Mouse (Mus musculus) lung, postnatal 10 days (tissue): ENCODE results near the gene Acvr1.

Experiments used
- DNase-seq: peaks from one replicate; pipeline ENCODE4 v3.0.0; 2021

Gene Acvr1

DNA sequence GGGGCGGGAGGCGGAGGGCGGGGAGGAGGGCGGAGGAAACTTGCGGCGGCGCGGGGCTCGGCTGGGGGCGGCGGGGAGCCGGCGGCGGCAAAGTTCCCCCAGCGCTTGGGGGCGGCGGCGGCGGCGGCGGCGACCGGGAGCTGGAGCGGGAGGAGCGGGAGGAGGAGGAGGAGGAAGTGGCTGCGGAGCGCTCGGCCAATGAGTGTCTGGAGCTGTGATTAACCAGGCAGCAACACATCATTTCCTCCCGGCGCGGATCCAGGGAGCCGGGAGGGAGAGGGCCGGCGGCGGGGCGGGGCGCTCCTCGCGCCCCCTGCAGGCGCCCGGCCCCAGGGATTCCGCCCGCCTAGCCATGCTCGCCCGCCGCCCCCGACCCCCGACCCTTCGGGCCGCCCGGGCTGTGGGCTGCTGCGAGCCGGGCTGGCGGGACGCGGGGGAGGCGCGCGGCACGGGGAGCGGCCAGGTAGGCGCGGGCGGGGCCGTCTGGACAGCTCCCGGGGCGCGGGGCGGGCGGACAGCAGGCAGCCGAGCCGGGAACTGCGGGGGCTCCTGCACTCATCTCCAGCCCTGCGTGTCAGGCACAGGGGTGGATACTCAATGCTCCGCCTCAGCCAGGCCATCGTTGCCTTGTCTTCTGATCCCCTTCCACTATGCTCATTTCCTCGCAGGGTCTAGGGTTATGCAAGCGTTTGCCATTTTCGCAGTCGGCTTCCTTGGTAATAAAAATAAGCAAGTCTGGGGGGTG lies at the start of gene Acvr1, which contains the start of gene Upp2:
Acvr1 (minus strand) TSS at position 92 of the 745 bp plus-strand sequence.
Upp2 (plus strand) TSS at position 233 of the 745 bp plus-strand sequence.
- DNase-seq, result peak; percentile 93

DNA sequence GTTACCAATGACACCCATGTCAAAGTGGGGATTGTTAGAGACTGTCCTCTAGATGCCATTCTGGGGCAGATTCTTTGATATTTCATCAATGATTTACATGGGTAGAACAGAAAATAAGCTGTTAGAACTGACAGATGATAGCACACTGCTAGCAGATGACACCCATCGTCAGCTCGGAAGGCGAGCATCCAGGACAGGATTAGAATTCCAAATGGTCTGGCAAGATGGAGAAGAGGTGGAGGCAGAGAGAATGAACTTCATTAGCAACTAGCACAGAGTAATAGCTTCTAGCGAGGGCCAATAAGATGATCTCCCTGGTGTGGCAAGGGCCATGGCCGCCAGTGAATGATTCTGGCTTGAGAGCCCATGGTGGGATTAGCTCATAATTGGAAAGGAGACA lies 48.8 kb upstream of the Acvr1 start:
- DNase-seq, result no peak

DNA sequence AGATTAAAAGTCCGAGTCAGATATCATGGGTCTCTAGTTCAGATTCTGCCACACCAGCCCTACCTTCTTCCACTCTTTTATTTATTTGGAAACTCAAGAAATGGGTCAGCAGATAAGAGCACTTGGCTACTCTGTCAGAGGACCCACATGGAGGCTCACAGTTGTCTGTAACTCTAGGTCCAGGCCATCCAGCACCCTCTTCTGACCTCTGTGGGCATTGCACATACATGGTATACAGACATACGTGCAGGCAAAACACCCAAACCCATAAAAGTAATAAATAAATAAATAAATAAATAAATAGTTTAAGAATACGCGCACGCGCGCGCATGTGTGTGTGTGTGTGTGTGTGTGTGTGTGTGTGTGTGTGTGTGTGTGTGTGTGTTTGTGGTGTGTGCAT lies 47.9 kb upstream of the Acvr1 start:
- no peak for DNase-seq

DNA sequence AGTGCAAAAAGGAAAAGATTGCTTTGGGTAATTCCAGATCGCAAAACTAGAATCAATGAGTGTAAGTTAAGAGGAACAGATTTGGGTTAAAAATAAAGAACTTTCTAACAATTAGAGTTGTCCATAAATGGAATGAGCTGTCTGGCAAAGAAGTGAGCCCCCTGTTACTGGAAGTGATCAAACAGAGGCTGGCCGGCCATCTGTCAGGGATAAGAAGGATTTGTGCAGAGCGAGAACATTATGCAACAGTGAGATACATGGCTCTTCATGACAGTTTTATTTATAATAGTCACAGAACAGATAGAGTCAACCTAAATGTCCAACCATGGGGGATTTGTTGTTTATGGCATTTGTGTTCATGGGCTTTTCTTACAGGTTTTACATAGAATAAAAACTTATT lies 46.8 kb upstream of the Acvr1 start:
- DNase-seq, result no peak

DNA sequence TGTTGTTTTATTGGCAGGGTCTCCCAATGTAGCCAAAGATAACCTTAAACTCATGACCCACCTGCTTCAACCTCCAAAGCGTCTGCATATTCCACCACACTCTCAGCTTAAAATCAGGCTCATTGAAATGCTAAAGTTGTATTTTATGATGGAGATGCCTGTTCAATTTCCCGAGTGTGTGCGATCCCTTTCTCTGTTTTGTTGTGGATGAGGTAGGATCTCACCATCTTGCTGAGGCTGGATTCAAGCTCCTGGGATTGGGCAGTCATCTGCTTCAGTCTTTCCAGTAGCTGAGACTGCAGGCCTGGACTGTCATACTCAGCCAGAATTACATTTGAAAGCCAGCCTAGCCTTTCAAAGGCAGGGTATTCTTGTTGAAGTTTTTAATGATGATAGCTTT lies 37.8 kb upstream of the Acvr1 start:
- DNase-seq, result no peak

DNA sequence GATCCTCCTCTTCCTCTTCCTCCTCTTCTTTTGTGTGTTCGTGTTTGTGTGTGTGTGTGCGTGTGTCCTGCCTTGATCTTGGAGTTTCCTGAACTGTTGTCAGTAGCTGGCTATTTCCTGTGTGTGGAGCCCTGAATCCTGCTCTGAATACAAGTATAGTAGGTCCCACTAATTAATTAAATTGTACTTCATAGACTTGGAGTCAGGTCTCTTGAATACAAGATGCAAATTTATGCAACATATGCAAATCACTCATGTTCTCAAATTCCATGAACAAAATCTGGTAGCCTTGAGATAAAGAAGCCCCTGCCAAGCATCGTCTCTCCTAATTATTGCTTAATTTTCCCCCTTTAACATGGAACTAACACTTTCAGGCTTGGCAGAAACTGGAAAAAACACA lies 36.4 kb upstream of the Acvr1 start:
- DNase-seq, result no peak

DNA sequence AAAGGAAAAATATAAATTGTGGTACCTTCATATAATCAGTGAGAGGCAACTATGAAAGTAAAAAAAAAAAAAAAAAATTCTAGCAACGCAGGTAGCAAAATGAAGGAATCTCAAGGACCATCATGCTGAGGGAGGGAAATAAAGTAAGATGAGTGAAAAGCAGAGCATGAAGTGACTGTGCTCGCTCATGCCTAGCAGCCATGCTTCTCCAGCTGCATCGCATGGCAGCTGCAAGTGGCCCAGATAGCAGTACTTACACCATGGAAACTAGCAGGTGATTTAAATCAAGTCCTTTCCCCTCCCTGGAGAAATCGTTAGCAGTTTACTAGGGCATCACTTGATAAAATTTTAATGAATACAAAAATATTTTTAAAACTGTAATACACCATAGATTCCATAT lies 34.4 kb upstream of the Acvr1 start:
- DNase-seq, result no peak

DNA sequence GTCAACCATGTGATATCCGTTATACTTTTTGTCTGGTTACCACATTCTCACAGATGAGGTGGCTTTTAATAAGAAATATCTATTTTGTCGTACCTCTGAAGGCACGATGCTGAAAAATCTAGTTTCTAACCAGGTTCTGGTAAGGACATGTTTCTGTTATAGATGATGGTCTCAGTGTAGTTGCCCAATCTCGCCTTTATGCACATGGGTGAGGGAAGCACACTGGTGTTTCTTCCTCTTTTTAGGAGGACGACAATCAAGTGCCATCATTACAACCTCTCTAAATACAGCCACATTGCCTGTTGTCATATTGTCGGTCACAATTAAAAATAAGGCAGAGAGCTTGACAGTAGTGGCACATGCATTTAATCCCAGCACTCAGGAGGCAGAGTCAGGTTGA lies 32.7 kb upstream of the Acvr1 start:
- DNase-seq, result no peak

DNA sequence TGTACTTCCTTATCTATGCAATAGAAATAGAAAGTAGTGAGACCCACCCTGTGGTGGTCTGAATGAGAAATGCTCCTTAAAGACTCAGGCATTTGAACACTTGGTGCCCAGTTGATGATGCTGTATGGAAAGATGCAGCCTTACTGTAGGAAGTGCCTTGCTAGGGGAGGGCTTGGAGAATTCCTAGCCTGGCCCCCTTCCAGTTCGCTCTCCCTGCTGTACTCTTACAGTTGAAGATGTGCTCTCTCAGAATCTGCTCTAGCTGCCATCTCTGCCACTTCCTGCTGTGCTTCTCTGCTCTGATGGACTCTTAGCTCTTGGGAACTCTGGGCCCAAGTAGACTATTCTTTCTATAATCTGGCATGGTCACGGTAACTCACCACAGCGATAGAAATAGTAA lies 30.6 kb upstream of the Acvr1 start:
- DNase-seq, result no peak

DNA sequence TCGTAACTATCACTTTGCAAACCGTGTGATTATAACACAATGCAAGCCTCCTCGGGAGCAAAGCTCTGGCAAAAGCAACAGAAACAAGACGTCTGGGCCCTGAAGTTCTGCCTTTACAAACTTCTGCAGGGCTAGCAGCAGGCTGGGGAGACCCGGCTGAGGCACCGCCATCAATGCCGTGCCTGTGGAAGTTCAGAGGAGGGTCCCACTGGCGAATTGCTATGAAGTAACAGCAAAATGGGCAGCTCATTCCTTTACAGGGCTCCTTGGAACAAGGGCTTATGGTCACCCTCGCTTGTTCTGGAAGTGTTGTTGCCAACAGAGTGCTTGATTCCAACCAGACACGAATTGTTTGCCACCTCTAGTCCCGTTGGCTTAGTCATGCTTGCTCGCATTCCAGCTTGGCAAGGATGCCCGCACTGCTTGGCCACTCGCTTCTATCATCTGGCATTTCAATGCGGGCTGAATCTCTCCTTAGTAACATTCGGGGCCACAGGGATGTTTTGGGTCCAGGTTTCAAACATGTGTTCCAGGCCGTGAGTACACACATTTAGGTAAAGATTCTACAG lies 29.9 kb upstream of the Acvr1 start:
- peak; percentile 14 for DNase-seq

DNA sequence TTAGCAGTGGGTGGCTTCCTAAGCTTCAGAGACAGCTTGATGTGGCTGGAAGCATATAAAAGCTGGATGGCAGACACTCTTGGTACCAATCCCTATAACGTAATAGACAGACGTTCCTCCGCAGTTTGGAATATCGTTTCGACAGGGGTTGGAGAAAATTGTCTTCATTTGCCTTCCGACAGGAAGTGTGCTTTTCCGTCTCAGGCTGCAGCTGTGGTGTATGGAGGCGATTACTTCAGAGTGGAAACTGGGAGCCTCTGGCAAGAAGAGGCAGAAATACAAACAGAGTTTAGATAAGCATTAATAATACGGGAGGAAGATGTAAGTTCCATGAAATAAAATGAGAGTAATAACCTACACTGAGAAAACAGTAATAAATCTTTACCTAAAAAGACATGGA lies 28.4 kb upstream of the Acvr1 start:
- DNase-seq, result peak; percentile 13

DNA sequence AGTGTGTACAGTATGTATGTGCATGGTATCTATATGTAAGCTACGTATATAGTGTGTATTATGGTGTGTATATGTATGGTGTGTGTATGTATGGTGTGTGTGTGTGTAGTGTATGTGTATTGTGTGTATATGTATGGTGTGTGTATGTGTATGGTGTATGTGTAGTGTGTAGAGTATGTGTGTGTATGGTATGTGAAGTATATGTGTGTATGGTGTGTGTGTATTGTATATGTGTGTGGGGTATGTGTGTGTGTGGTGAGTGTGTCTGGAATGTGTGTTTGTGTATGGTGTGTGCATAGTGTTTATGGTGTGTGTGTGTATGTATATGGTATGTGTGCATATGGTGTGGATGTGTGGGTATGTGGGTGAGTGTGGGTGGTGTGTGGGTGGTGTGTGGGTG lies 23.1 kb upstream of the Acvr1 start:
- no peak for DNase-seq

DNA sequence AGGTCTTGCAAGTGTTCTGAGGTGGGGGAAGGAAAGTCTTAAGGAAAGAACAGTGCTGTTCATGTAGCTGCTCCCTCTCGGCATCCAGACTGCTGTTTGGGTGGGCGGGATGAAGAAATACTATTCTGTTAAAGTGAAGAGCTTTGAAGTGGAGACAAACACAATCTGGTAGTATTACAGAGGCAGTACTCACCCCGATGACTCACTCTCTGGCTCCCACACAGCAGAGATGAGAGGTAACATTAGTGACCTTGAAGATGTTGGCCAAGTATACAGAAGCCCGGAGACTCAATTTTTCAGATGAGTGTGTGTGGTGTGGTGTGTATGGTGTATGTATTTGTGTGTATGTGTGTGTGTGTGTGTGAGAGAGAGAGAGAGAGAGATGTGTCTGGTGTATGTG lies 22.7 kb upstream of the Acvr1 start:
- peak; percentile 47 for DNase-seq

DNA sequence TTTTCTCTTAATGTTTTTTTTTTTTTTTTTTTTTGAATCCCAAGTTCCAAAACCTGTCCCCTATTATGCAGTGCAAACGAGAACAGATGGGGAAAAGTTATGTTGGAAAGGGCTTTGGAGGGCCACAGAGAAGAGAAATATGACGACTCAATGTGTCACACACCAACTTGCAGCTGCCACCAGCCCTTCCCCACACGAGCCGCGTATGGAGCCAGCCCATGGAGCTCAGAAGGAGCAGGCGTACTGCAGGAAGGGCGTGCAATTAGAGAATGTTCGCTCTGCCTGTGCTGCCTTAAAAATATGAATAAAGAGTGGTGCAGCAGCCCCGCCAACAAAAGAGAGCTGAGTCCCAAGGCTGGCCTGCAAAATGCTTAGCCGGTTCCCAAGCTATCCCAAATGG lies 19.4 kb upstream of the Acvr1 start:
- DNase-seq, result peak; percentile 41

DNA sequence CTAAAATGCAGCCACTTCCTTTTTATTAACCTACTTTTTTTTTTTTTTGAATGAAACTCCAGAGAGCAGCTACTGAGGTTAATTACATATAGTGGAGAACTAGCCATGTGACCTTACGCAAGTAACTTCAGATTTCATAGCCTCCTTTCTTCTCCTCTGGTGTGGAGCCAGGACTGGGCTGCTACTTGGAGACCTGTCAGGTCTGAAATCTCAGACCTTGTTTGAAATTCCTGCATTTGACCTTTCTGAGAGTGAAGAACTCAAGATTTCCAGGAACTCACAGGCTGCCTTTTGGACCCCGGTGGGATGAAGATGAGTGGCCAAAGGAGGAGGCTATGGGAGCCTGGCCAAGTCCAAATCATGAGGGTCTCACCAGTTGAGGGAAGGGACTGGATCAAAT lies 7.2 kb upstream of the Acvr1 start:
- no peak for DNase-seq

DNA sequence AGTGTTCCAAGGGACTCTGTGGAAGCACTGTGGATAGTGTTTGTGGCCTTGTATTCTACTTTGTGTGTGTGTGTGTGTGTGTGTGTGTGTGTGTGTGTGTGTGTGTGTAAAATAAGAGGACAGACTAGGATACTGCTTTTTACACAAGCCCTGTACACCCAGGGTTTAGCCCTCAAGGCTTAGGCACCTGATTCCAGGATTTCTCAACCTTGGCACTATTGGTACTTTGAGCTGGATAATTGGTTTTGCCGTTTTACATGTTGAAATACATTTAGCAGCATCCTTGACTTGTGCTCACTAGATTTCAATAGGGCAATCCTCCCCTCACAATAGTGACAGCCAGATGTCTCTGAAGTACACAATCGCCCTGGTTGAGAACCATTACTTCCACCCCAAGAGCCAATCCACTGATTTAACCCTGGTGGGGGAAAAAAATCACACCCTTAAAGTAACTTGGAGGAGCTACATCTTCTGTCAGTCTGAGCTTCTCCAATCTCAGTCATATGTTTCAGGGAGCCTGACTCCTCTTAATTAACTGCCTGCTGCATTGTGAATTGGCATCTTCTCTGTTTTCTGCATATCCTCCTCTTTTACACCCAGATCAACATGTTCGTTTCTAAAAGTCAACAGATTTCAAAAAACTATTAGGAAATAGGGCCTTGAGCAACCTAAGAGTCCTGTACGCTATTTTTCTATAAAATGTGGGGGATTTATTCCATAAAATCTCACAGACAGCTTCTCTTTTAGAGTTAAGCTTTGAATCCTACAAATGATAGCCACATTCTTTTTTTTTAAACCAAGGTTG lies 2.1 kb upstream of the Acvr1 start:
- no peak for DNase-seq

DNA sequence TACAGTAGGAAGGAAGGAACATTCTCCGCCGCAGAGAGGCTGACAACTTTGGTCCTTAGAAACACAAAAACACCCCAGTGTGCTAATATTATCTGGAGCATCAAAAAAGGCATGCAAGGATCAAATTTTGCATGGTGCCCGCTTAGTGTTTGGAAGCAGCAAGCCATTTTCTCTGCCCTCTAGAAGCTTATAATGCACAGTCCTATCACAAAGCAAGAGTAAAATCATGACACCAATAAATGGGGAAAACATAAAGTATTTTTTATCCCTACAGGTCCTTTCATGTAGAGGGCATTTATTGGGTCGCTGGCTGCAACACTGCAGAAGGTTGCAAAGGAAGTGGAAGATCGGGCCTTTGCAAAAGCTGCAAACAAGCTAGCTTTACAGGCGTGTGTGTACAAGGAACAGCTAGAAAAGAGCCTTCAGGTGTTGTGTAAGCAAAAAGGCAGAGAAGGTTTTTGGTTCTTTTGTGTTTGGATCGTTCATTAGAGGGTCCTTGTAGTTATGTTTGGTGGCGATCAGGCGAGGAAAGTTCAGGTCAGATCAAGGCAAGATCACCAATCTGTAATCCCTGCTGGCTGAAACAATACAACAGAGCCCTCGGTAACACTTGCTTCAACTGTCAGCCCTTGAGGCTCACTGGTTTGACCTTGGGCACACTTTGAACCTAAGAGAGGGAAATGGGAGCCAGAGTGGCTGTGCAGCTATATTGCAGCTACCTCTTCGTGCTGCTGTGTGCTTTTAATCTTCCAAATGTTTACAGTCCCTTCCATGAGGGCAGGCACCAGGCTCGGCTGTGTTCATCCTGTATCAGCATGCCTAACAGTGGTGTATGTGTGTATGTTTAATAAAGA lies 1.1 kb upstream of the Acvr1 start:
- no peak for DNase-seq

DNA sequence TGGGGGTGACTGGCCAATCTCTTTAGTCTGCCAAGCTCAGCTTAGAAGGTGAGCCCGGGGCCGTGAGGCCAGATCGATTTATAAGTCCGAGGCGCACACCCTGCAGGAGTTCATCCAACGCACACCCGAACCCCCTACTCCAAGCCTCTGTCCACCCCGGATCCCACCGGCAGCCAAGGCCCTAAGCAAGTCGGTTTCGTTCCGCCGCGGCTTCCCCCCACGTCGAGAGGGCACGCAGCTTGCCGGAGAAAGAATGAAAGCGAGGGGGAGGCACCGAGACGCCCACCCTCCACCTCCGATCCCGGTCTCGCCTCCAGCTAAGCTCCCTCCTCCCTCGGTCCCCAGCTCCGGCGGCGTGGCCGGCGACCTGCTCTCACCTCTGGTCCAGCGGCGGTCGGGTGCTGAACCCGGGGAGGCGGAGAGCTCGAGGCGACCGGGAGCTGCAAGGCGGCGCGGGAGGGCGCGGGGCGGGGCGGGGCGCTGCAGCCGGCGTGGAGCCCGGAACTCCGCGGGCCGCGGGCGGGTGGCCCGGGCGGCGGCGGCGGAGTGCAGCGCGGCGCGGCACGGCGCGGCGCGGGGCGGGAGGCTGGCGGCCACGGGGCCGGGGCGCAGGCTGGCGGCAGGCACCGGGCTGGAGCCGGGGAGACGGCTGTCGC lies 419 bp downstream of the Acvr1 start:
- peak; percentile 77 for DNase-seq

DNA sequence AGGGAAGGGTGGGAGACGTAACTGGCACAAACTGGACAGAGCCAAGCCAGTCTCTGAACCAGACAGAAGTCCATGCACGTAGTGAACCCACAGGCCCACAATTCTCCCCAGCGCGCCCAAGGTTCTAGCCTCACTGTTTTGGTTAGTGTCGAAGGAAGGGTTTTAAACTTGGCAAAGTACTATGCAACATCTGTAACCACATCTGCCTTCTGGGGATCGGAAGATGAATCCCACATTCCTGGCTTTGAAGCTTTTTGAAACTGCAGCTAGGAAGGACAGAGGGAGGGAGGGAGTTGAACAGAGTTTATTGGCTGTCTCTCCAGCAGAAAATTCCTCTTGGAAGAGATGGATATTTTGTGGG lies 928 bp downstream of the Acvr1 start:
- no peak for DNase-seq

DNA sequence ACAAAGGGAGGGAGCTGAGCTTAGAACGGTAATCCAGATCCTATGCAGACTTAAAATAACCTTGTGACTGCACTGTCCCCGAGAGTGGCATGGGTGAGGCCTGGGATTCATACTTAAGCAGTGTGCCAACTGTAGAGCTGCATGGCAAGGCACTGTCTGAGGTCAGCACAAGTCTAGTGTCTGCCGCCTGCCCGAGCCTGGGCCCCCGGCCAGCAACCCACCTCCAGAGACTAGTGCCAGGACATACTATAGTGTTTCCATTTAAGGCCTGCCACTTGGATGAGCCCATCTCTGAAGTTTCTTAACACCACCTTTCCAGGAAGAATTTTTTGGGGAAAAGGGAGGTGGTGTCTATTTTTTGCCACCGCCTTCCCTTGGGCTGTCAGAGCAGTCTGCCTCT lies 1.7 kb downstream of the Acvr1 start:
- peak; percentile 27 for DNase-seq

DNA sequence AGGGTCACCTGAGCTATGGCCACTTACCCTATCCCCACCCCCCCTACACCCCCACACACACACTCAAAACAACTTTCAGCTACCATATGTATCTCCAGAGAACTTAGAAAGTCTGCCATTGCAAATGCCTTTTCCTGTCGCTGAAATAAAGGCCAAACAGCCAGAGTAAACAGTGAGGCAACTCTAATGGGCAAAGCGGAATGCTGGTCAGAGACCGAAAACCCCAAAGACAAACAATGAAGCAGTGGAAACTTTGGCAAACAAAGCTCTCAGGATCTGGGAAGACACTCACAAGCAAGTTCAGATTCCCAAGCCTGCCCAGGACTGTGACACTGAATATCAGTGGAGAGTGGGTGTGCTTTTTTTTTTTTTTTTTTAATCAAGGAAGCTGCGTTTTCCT lies 4.8 kb downstream of the Acvr1 start:
- peak; percentile 66 for DNase-seq

DNA sequence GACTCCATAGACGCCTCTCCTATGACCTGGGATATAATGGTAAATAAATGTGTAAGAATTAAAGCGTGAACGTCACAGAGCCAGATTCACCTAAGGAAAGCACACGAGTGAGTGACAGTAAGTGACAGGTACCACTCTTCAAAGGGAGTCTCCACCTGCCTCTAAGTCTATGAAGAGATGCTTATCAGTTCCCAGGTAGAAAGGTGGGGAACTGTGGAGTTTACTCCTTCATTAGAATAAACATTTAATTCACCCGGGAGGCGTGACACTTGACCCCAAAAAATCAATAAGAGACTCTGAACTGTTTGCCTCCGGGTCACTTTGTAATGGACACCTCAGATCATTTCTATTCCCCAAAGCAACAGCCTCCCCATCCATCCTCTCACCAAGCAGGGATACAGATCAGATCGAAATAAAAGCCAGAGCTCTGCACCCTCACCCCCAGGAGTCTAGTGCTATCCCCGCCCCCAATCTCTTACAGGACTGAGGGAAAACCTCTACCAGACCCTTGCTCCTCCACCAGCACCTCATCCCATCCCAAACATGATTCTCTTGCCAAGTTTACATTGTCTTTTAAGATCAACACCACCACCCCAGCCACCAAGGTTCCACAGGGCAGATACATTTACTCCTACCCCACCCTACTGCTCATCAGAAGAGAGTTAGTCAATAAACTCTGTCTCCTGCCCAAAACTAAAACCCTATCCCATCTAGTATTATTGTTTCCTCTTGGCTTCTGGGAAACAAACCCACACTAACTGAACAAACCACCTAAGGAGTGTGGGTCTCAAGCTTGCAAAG lies 9.7 kb downstream of the Acvr1 start:
- DNase-seq, result no peak
